Mouse (Mus musculus): ENCODE results near the gene Tppp. TPM values are rescaled to one million over a fixed set of nuclear protein-coding genes. Genes with fewer than 3 reads are reported as not detected.

Gene Tppp
- polyA plus RNA-seq, 1 experiment from 2014 or later: 2.0 TPM

- H3K36me3 ChIP-seq (ENCODE audit: control insufficient read depth, insufficient read depth, low read length): 0 out of 2 replicates have a peak, but pooled peaks cover 6% of the 10 kb centered on the region
- no peak overlapping the region for H3K4me2 ChIP-seq (ENCODE audit: low read length)
- no peaks in the 10 kb centered on the region for H3K27me3 ChIP-seq (replicated peaks; ENCODE audit: control insufficient read depth, insufficient read depth, low read length)
- no peak overlapping the region for H3K9ac ChIP-seq (ENCODE audit: low read length)
- no peak for ATAC-seq (replicated peaks; ENCODE audit: low FRiP score, low TSS enrichment, low read depth)
- 81% methylated on average over 8 of the region's 8 CpGs for WGBS
- H3K9me3 ChIP-seq (ENCODE audit: control insufficient read depth, low read length): no peaks in the 10 kb centered on the region
- no peak for DNase-seq (ENCODE audit: low spot score)
- no peaks in the 10 kb centered on the region for H3K4me1 ChIP-seq (replicated peaks; ENCODE audit: control insufficient read depth, insufficient read depth, low read length)
- no peak overlapping the region for H3K27ac ChIP-seq (ENCODE audit: low read depth)
- no peak overlapping the region for H3K4me3 ChIP-seq (ENCODE audit: low read depth, low read length)
These were observed 21.9 kb downstream of the Tppp start for GRCm38 (mm10) chr13:74031133-74031532.

- no peak overlapping the region for H3K4me2 ChIP-seq (ENCODE audit: low read length)
- H3K4me3 ChIP-seq (ENCODE audit: low read depth, low read length): no peak overlapping the region
- ATAC-seq (replicated peaks; ENCODE audit: low FRiP score, low TSS enrichment, low read depth) (no peak), DNase-seq (ENCODE audit: low spot score) (no peak)
- no peaks in the 10 kb centered on the region for H3K27me3 ChIP-seq (replicated peaks; ENCODE audit: control insufficient read depth, insufficient read depth, low read length)
- WGBS: 63% methylated on average over 2 of the region's 2 CpGs
- no peak overlapping the region for H3K27ac ChIP-seq (ENCODE audit: low read depth)
- no peaks in the 10 kb centered on the region for H3K4me1 ChIP-seq (replicated peaks; ENCODE audit: control insufficient read depth, insufficient read depth, low read length)
- H3K36me3 ChIP-seq (ENCODE audit: control insufficient read depth, insufficient read depth, low read length): peaks cover 29% of the 10 kb centered on the region
- H3K9ac ChIP-seq (ENCODE audit: low read length): no peak overlapping the region
- no peaks in the 10 kb centered on the region for H3K9me3 ChIP-seq (ENCODE audit: control insufficient read depth, low read length)
These were observed 25.5 kb downstream of the Tppp start for GRCm38 (mm10) chr13:74034756-74035155.

- 91% methylated on average over 2 of the region's 2 CpGs for WGBS
- H3K27me3 ChIP-seq (replicated peaks; ENCODE audit: control insufficient read depth, insufficient read depth, low read length): no peaks in the 10 kb centered on the region
- no peak overlapping the region for H3K9ac ChIP-seq (ENCODE audit: low read length)
- no peaks in the 10 kb centered on the region for H3K4me1 ChIP-seq (replicated peaks; ENCODE audit: control insufficient read depth, insufficient read depth, low read length)
- no peak overlapping the region for H3K4me3 ChIP-seq (ENCODE audit: low read depth, low read length)
- no peaks in the 10 kb centered on the region for H3K9me3 ChIP-seq (ENCODE audit: control insufficient read depth, low read length)
- ATAC-seq (replicated peaks; ENCODE audit: low FRiP score, low TSS enrichment, low read depth) (no peak), DNase-seq (ENCODE audit: low spot score) (no peak)
- H3K4me2 ChIP-seq (ENCODE audit: low read length): no peak overlapping the region
- peaks cover 39% of the 10 kb centered on the region for H3K36me3 ChIP-seq (ENCODE audit: control insufficient read depth, insufficient read depth, low read length)
- H3K27ac ChIP-seq (ENCODE audit: low read depth): no peak overlapping the region
These were observed 26.6 kb downstream of the Tppp start for GRCm38 (mm10) chr13:74035776-74036175.

DNA sequence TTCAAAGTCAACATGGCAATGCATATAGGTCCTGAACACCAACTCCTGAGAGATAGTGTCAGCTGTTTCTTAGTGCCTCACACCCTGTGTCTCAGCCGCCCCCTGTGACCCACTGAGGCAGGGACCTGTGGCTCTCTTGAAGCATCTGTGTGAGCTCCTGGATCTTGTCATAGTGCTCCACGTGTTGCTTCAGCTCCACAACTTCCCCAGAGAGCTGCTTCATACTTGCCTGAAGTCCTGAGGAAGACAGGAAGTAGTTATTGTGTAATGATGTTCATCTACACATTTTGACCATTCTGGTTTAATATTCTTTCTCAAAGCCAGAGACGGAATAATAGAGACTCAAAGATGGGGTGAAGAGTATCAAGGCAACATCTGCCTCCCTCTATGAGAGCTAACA is 30.7 kb downstream of the Tppp start:
- Histone ChIP-seq H3K4me1 (replicated peaks; ENCODE audit: control insufficient read depth, insufficient read depth, low read length) (no peaks in the 10 kb centered on the region), H3K4me2 (ENCODE audit: low read length) (no peak overlapping the region), H3K27me3 (replicated peaks; ENCODE audit: control insufficient read depth, insufficient read depth, low read length) (no peaks in the 10 kb centered on the region), H3K4me3 (ENCODE audit: low read depth, low read length) (no peak overlapping the region), H3K36me3 (ENCODE audit: control insufficient read depth, insufficient read depth, low read length) (peaks cover 71% of the 10 kb centered on the region), H3K27ac (ENCODE audit: low read depth) (no peak overlapping the region), H3K9ac (ENCODE audit: low read length) (no peak overlapping the region), H3K9me3 (ENCODE audit: control insufficient read depth, low read length) (no peaks in the 10 kb centered on the region)
- ATAC-seq (replicated peaks; ENCODE audit: low FRiP score, low TSS enrichment, low read depth) (no peak), DNase-seq (ENCODE audit: low spot score) (no peak)
- 84% methylated on average over 3 of the region's 3 CpGs for WGBS

DNA sequence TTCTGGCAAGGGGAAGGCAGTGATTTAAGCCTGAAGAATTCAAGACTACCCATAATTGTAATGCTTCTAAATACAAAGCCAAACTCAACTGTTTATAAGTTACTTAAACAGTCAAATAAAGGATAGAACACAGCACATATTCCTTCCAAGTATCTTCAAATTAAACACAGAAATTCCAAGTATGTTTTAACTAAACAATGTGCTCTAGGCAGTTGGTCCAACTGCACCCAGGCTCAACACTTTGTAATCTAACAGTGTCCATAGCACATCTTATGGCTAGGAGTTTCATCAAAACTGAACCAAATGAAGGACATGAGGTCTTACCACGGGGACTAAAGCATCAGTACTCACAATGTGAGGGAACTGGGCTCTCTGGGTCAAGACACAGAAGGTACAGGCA is 47.0 kb downstream of the Tppp start:
- ATAC-seq (replicated peaks; ENCODE audit: low FRiP score, low TSS enrichment, low read depth): no peak
- Histone ChIP-seq H3K4me3 (ENCODE audit: low read depth, low read length) (no peak overlapping the region), H3K27ac (ENCODE audit: low read depth) (peak overlapping the region; percentile 35; the same call in 1 of the 2 replicates), H3K9me3 (ENCODE audit: control insufficient read depth, low read length) (no peaks in the 10 kb centered on the region), H3K9ac (ENCODE audit: low read length) (no peak overlapping the region), H3K4me1 (replicated peaks; ENCODE audit: control insufficient read depth, insufficient read depth, low read length) (peaks cover 2% of the 10 kb centered on the region; the same call in 1 of the 2 replicates), H3K36me3 (ENCODE audit: control insufficient read depth, insufficient read depth, low read length) (peaks cover 31% of the 10 kb centered on the region), H3K27me3 (replicated peaks; ENCODE audit: control insufficient read depth, insufficient read depth, low read length) (no peaks in the 10 kb centered on the region), H3K4me2 (ENCODE audit: low read length) (no peak overlapping the region)
- no peak for DNase-seq (ENCODE audit: low spot score)
- 64% methylated on average over 1 of the region's 1 CpGs for WGBS

DNA sequence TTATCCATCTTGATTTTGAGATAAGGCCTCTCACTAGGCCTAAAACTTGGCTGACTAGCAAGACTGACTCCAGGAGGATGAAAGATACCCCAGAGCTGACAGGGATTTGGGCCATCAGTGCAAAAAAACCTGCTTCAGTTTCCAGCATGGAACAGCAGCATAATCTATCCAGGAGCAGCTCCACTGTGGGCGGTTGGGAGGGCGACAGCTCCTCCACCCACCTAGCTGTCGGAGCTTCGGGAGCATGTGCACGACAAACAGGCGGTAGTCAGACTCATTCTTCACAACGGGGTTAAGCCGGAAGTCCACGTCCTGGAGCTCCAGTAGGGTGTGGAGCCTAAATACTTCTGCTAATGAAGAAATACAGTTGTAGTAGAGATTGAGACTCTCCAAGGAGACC is 48.9 kb downstream of the Tppp start:
- H3K27ac ChIP-seq (ENCODE audit: low read depth): no peak overlapping the region
- no peak overlapping the region for H3K9ac ChIP-seq (ENCODE audit: low read length)
- H3K4me3 ChIP-seq (ENCODE audit: low read depth, low read length): no peak overlapping the region
- peaks cover 2% of the 10 kb centered on the region; the same call in 1 of the 2 replicates for H3K4me1 ChIP-seq (replicated peaks; ENCODE audit: control insufficient read depth, insufficient read depth, low read length)
- no peaks in the 10 kb centered on the region for H3K27me3 ChIP-seq (replicated peaks; ENCODE audit: control insufficient read depth, insufficient read depth, low read length)
- no peak overlapping the region for H3K4me2 ChIP-seq (ENCODE audit: low read length)
- DNase-seq (ENCODE audit: low spot score): no peak
- ATAC-seq (replicated peaks; ENCODE audit: low FRiP score, low TSS enrichment, low read depth): no peak
- H3K36me3 ChIP-seq (ENCODE audit: control insufficient read depth, insufficient read depth, low read length): peaks cover 18% of the 10 kb centered on the region
- WGBS: 93% methylated on average over 9 of the region's 9 CpGs
- H3K9me3 ChIP-seq (ENCODE audit: control insufficient read depth, low read length): no peaks in the 10 kb centered on the region

GRCm38 (mm10) chr13:74061613-74062377 is 52.6 kb downstream of the Tppp start, which contains the start of gene Cep72:
Cep72 (minus strand) TSS chr13:74062299.
- Histone ChIP-seq H3K4me1 (replicated peaks; ENCODE audit: control insufficient read depth, insufficient read depth, low read length) (peaks cover 2% of the 10 kb centered on the region; the same call in 1 of the 2 replicates), H3K9ac (ENCODE audit: low read length) (peak within 1 kb of the TSS; percentile 81), H3K27me3 (replicated peaks; ENCODE audit: control insufficient read depth, insufficient read depth, low read length) (no peaks in the 10 kb centered on the region), H3K4me2 (ENCODE audit: low read length) (peak within 1 kb of the TSS; percentile 59), H3K4me3 (ENCODE audit: low read depth, low read length) (peak within 1 kb of the TSS; percentile 99), H3K9me3 (ENCODE audit: control insufficient read depth, low read length) (no peaks in the 10 kb centered on the region), H3K27ac (ENCODE audit: low read depth) (peak within 1 kb of the TSS; percentile 90), H3K36me3 (ENCODE audit: control insufficient read depth, insufficient read depth, low read length) (peaks cover 9% of the 10 kb centered on the region)
- ATAC-seq (replicated peaks; ENCODE audit: low FRiP score, low TSS enrichment, low read depth) (peak; percentile 96), DNase-seq (ENCODE audit: low spot score) (peak; percentile 99)
- 3% methylated on average over 48 of the region's 48 CpGs for WGBS

- peak overlapping the region; percentile 59 for H3K4me2 ChIP-seq (ENCODE audit: low read length)
- H3K36me3 ChIP-seq (ENCODE audit: control insufficient read depth, insufficient read depth, low read length): peaks cover 6% of the 10 kb centered on the region
- 25% methylated on average over 11 of the region's 11 CpGs for WGBS
- ATAC-seq (replicated peaks; ENCODE audit: low FRiP score, low TSS enrichment, low read depth) (no peak; the same call in 1 of the 2 replicates), DNase-seq (ENCODE audit: low spot score) (no peak)
- H3K27me3 ChIP-seq (replicated peaks; ENCODE audit: control insufficient read depth, insufficient read depth, low read length): no peaks in the 10 kb centered on the region
- peaks cover 2% of the 10 kb centered on the region; the same call in 1 of the 2 replicates for H3K4me1 ChIP-seq (replicated peaks; ENCODE audit: control insufficient read depth, insufficient read depth, low read length)
- no peak overlapping the region for H3K27ac ChIP-seq (ENCODE audit: low read depth)
- peak overlapping the region; percentile 99 for H3K4me3 ChIP-seq (ENCODE audit: low read depth, low read length)
- no peaks in the 10 kb centered on the region for H3K9me3 ChIP-seq (ENCODE audit: control insufficient read depth, low read length)
- peak overlapping the region; percentile 81 for H3K9ac ChIP-seq (ENCODE audit: low read length)
These were observed 53.3 kb downstream of the Tppp start for GRCm38 (mm10) chr13:74062378-74063128.
